Mouse (Mus musculus): ENCODE measurements around the gene Cnnm3.

DNA sequence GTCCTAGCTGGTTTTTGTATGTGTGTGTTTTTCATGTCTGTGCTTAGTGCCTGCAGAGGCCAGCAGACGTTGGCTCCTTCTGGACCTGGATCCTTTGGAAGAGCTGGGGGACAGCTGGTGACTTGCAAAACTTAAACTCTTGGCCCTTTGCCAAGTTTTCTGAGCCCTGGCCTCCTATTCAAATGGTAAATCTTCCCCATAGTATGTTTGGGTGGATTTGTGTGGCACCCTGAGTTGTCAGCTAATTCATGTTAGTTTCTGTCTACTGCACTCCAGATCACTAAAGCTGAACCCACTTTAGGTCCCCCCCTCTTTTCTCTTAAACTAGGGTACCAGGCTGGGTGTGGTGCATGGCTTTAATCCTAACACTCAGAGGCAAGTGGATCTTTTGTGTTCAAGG lies 16.7 kb downstream of the Cnnm3 start:
- TF ChIP-seq TCF12 (IDR thresholded peaks at IDR 0.05; ENCODE audit: insufficient read depth, poor library complexity, severe bottlenecking) (no peak), MAX (IDR thresholded peaks at IDR 0.05; ENCODE audit: low read depth) (no peak), POLR2A (IDR thresholded peaks at IDR 0.05; ENCODE audit: insufficient read length, low read depth) (no peak), POLR2AphosphoS2 (IDR thresholded peaks at IDR 0.05; ENCODE audit: insufficient read length, low read depth) (peak; percentile 46), USF1 (IDR thresholded peaks at IDR 0.05; ENCODE audit: low read depth) (no peak), E2F4 (IDR thresholded peaks at IDR 0.05; ENCODE audit: insufficient read depth) (no peak), CEBPB (IDR thresholded peaks at IDR 0.05; ENCODE audit: insufficient read depth, poor library complexity, severe bottlenecking) (no peak)

All from myocyte (in vitro differentiated cells).